Mouse (Mus musculus) embryonic facial prominence, embryonic 15.5 days (tissue): ENCODE data around the gene Piga. TPM values are rescaled to one million over a fixed set of nuclear protein-coding genes. Genes with fewer than 3 reads are reported as not detected.

ENCODE experiments used
- ATAC-seq: fragments of 200-750 bp; cut with Nextera tagmentation; 2 replicates; pipeline ENCODE4 v1.8.0; 2017; ENCODE audit warnings: low read depth, moderate TSS enrichment; ENCODE audit not compliant: insufficient number of reproducible peaks, low FRiP score, low TSS enrichment
- H3K27ac ChIP-seq: fragments of 300-500 bp; sonication (generic); replicated peaks from 2 replicates; pipeline ENCODE4 v1.5.1; 2015; ENCODE audit warnings: mild to moderate bottlenecking, inconsistent platforms
- H3K27me3 ChIP-seq: fragments of 300-500 bp; sonication (generic); 2 replicates; pipeline ENCODE4 v1.6.1; 2015; ENCODE audit warnings: inconsistent platforms
- H3K36me3 ChIP-seq: fragments of 300-500 bp; sonication (generic); 2 replicates; pipeline ENCODE4 v1.6.1; 2015; ENCODE audit warnings: mild to moderate bottlenecking, inconsistent platforms
- H3K4me1 ChIP-seq: fragments of 300-500 bp; sonication (generic); 2 replicates; pipeline ENCODE4 v1.6.1; 2015; ENCODE audit warnings: inconsistent platforms
- H3K4me2 ChIP-seq: fragments of 300-500 bp; sonication (generic); replicated peaks from 2 replicates; pipeline ENCODE4 v1.6.1; 2015; ENCODE audit warnings: mild to moderate bottlenecking, inconsistent platforms
- H3K4me3 ChIP-seq: fragments of 300-500 bp; sonication (generic); replicated peaks from 2 replicates; pipeline ENCODE4 v1.5.1; 2015; ENCODE audit warnings: mild to moderate bottlenecking, inconsistent platforms
- H3K9ac ChIP-seq: fragments of 300-500 bp; sonication (generic); 2 replicates; pipeline ENCODE4 v1.6.1; 2015; ENCODE audit warnings: inconsistent platforms
- H3K9me3 ChIP-seq: fragments of 300-500 bp; sonication (generic); replicated peaks from 2 replicates; pipeline ENCODE4 v1.6.1; 2016; ENCODE audit warnings: inconsistent platforms
- WGBS: fragments of 180-500 bp; shearing (Covaris S2); methylation state at CpG from one replicate; pipeline ENCODE4 v1.1.7; 2015; 5-methylcytosine and 5-hydroxymethylcytosine counted together
- polyA plus RNA-seq: library from polyadenylated mRNA; unstranded; fragments of >200 nt; fragmentation: Nextera tagmentation; extraction: Ambion mirVana; gene quantifications from 2 replicates; pipeline ENCODE4 v1.2.1, GENCODE M21; 2015

Piga gene
- polyA plus RNA-seq, 1 experiment from 2014 or later, result 12.7 TPM

DNA sequence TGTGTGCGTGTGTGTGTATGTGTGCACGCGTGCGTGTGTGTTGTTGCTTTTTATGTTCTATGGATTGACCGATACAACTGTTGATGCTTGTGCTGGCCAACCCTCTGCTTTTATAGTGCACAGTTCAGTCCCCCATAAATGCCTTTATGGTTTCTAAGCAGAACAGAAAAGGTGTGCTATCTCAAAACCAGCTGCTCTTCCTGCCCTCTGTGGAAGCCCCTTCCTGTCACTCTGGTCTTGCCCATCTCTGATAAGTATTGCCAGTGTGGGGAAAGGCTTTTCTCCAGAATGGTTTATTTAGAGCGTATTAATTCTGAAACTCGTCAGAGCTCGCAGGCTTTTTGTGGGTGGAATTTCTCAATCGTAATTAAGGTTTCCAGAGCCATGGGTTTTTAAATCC, 13.1 kb downstream of the Piga start:
- H3K4me2 ChIP-seq, result no peak overlapping the region
- no peaks in the 10 kb centered on the region for H3K9me3 ChIP-seq
- no peaks in the 10 kb centered on the region for H3K27me3 ChIP-seq
- 91% methylated on average over 9 of the region's 9 CpGs for WGBS
- ATAC-seq, result no peak
- no peak overlapping the region for H3K4me3 ChIP-seq
- H3K27ac ChIP-seq, result no peak overlapping the region
- no peaks in the 10 kb centered on the region for H3K4me1 ChIP-seq
- peaks cover 8% of the 10 kb centered on the region; the same call in 1 of the 2 replicates for H3K36me3 ChIP-seq
- no peak overlapping the region for H3K9ac ChIP-seq

DNA sequence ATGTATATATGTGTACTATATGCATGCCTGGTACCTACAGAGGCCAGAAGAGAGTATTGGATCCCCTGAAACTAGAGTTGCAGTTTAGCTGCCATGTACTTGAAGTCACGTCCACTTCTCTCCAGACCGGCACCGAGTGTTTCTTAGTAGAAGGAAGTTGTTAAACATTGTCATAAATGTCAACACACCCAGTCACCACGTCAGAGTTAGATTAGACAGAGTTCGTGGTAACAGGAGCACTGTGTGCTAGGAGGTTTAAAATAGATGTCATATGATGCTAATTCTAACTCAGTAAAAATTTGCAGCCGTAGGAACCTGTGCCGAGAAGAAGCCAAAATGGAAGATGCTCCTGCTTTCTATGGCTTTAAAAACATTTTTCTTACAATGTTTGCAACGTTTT, 17.1 kb downstream of the Piga start, which contains the start of gene Asb11:
Asb11 (plus strand) TSS at position 286 of the 400 bp plus-strand sequence.
- WGBS, result 60% methylated on average over 8 of the region's 8 CpGs
- ATAC-seq, result no peak
- Histone ChIP-seq H3K4me1 (no peaks in the 10 kb centered on the region), H3K36me3 (peaks cover 3% of the 10 kb centered on the region; the same call in 1 of the 2 replicates), H3K27me3 (no peaks in the 10 kb centered on the region), H3K27ac (no peak within 1 kb of the TSS), H3K9me3 (no peaks in the 10 kb centered on the region), H3K4me3 (no peak within 1 kb of the TSS), H3K4me2 (no peak within 1 kb of the TSS), H3K9ac (no peak within 1 kb of the TSS)

DNA sequence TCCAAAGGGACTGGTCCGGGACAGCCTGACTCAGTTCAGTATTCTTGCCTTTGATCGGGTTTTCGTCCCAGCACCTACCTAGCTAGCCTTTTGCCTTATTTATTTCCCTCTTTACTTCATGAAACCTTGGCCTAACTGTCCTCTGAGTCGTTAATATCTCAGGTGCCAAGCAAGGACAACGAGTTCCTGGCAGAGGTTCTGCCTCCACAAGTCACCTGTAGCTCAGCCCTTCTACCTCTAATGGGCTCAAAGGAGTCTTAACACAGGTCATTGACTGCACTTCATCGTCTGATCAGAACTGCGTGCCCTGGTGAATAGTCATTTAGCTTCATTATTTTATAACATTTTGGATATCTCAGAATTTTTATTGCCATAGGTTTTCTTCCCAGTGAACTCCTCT, 19.9 kb downstream of the Piga start:
- Histone ChIP-seq H3K27ac (no peak overlapping the region), H3K4me3 (no peak overlapping the region), H3K4me1 (no peaks in the 10 kb centered on the region), H3K4me2 (no peak overlapping the region), H3K9me3 (no peaks in the 10 kb centered on the region), H3K36me3 (no peaks in the 10 kb centered on the region), H3K9ac (no peak overlapping the region), H3K27me3 (no peaks in the 10 kb centered on the region)
- ATAC-seq, result no peak
- WGBS, result 86% methylated on average over 7 of the region's 7 CpGs

DNA sequence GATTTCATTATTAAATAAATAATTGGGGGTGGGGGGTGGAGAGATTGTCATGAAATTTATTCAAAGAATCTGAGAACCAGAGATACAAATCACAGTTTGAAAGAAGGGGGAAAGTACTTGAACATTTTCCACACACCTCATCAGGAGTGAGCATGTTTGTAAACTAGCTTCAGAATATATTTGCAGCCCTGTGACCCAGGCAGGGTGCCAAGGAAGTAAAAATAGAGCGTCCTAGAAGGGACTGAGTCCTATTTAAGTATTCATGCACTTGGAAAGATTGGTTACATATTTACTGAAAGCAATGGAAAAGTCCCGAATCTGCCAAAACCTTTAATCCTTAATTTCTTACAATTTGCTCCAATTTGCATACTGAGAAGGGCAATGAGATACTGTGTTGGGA, 20.6 kb downstream of the Piga start:
- no peaks in the 10 kb centered on the region for H3K9me3 ChIP-seq
- ATAC-seq, result no peak
- WGBS, result 45% methylated on average over 2 of the region's 2 CpGs
- H3K27me3 ChIP-seq, result no peaks in the 10 kb centered on the region
- H3K4me3 ChIP-seq, result no peak overlapping the region
- H3K4me2 ChIP-seq, result no peak overlapping the region
- H3K4me1 ChIP-seq, result no peaks in the 10 kb centered on the region
- no peak overlapping the region for H3K9ac ChIP-seq
- no peak overlapping the region for H3K27ac ChIP-seq
- H3K36me3 ChIP-seq, result no peaks in the 10 kb centered on the region

DNA sequence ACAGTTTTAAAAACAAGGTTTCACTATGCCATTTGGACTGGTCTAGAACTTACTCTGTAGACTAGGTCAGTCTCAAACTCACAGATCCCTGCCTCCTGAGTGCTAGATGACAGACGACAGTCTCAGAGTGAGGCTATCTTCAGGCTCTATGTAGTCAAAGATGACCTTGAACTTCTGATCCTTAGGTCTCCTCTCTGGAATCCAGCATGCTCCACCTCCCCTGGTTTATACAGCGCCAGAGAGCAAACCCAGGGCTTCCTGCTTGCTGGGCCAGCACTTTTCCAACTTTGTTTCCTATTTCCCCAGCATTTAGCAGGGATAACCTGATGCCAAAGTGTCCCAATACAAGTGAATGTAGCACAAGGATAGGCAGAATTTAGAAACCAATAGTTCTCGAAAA, 21.1 kb downstream of the Piga start:
- Histone ChIP-seq H3K27me3 (no peaks in the 10 kb centered on the region), H3K27ac (no peak overlapping the region), H3K9me3 (no peaks in the 10 kb centered on the region), H3K9ac (no peak overlapping the region), H3K4me1 (no peaks in the 10 kb centered on the region), H3K4me3 (no peak overlapping the region), H3K4me2 (no peak overlapping the region), H3K36me3 (no peaks in the 10 kb centered on the region)
- WGBS, result 69% methylated on average over 3 of the region's 3 CpGs
- ATAC-seq, result no peak

DNA sequence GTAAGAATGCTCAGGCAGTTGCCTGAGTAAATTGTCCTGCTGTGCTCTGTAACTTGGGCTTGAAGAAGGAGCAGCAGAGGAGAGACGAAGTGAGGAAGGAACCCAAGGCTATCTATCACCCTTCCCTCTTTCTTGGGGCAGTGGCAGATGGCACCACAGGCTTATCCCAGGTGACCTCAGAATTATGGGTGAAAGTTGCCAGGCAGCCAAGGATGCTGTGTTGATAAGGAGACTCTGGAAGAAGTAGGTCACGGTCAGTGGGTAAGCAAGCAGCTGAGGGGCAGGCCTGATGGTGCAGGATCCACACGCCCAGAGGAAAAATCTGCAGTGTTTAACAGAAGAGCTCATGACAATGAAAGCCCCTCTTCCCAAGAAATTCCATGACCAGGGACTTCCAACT, 21.7 kb downstream of the Piga start:
- no peak for ATAC-seq
- Histone ChIP-seq H3K9ac (no peak overlapping the region), H3K4me2 (no peak overlapping the region), H3K36me3 (no peaks in the 10 kb centered on the region), H3K9me3 (no peaks in the 10 kb centered on the region), H3K4me1 (no peaks in the 10 kb centered on the region), H3K27ac (no peak overlapping the region), H3K27me3 (no peaks in the 10 kb centered on the region), H3K4me3 (no peak overlapping the region)
- WGBS, result 78% methylated on average over 3 of the region's 3 CpGs

DNA sequence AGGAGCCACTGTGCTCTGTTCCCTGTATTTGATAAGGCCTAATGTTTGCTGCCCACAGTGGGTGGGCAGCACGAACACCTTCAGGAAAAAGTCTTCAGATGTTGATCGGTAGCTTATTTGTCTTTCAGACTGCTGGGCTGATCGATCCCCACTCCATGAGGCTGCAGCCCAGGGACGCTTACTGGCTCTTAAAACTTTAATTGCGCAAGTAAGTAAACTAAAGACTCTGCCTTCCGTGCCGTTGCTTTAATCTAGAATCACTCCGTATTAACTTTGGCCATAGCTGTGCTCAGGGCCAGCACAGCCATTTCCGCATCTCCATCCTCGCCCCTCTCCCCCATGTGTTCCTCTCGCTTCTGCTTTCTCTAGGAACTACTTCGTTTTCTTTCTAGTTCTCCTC, 26.0 kb downstream of the Piga start:
- WGBS, result 94% methylated on average over 12 of the region's 12 CpGs
- Histone ChIP-seq H3K4me1 (no peaks in the 10 kb centered on the region), H3K36me3 (no peaks in the 10 kb centered on the region), H3K4me2 (no peak overlapping the region), H3K9me3 (no peaks in the 10 kb centered on the region), H3K4me3 (no peak overlapping the region), H3K9ac (no peak overlapping the region), H3K27ac (no peak overlapping the region), H3K27me3 (no peaks in the 10 kb centered on the region)
- no peak for ATAC-seq

DNA sequence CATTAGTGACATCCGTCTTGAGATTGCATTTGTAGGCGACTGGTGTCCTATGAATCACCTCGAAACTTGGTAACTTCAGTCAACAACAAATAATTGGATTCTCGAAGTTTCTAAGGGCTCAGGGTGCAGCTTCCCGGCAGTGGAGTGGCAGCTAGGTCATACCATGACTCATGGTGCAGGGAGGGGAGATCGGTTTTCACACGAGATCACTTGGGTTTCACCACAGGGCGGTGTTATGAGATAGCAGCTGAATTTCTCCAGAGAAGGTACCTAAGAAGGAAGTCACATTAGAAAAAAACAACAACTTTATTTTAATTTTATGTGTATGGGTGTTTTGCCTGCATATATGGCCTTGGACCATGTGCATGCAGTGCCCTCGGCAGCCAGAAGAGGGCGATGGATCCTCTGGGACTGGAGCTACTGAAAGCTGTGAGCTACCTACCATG, 26.5 kb downstream of the Piga start:
- no peak overlapping the region for H3K9ac ChIP-seq
- H3K27ac ChIP-seq, result no peak overlapping the region
- no peak overlapping the region for H3K4me2 ChIP-seq
- no peak for ATAC-seq
- no peaks in the 10 kb centered on the region for H3K4me1 ChIP-seq
- H3K36me3 ChIP-seq, result no peaks in the 10 kb centered on the region
- H3K4me3 ChIP-seq, result no peak overlapping the region
- H3K27me3 ChIP-seq, result no peaks in the 10 kb centered on the region
- H3K9me3 ChIP-seq, result no peaks in the 10 kb centered on the region
- WGBS, result 79% methylated on average over 10 of the region's 10 CpGs

DNA sequence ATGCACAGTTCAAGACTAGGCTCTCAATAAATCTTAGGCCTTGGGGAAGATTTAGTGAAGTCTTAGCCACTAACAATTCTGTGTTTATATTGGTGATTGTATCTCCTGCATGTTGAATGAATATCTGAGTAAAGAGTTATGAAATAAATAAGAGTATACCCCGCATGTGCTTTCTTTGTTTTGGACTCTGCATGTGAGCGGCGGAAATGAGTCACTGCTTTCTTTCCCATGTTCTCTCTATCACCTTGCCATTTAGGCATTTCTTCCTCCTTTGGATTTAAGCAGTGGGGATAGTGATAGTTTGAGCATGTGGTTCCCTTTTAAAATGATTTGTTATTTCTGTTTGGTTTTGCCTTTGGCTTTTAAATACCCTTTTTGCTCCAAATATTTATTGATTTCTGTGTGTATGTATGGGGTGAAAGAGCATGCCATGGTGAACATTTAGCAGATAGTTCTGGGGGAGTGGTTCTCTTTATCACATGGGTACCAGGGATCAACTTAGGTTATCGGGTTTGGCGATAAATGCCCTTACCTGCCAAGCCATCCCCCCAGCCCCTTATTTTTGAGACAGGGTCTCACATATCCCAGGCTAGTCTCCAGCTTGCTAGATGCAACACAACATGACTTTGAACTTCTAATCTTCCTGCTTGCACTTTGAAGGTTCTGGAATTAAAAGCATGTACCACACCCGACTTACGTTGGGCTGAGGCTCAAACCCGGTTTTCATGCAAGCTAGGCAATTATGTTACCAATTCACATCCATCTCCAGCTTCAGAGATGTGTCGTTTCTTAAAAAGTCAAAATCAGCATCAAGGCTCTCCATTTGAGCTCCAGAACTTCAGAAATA, 27.5 kb downstream of the Piga start:
- Histone ChIP-seq H3K27me3 (no peaks in the 10 kb centered on the region), H3K9ac (no peak overlapping the region), H3K4me3 (no peak overlapping the region), H3K27ac (no peak overlapping the region), H3K4me1 (no peaks in the 10 kb centered on the region), H3K4me2 (no peak overlapping the region), H3K36me3 (no peaks in the 10 kb centered on the region), H3K9me3 (no peaks in the 10 kb centered on the region)
- no peak for ATAC-seq
- WGBS, result 81% methylated on average over 9 of the region's 9 CpGs

DNA sequence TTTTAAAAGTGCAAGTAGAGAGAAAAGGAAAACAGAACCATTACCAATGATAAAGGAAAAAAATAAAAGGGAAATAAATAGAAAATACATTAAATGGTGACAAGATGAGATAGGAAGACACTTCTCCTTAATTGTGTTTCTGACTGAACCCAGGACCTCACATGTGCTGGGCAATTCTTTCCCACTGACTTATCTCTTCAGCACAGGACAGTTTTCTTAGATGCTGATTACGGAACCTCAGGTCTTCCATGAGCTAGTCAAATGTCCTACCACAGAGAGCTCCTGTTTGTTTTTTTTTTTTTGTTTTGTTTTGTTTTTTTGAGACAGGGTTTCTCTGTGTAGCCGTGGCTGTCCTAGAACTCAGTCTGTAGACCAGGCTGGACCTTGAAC, 28.1 kb downstream of the Piga start:
- Histone ChIP-seq H3K4me3 (no peak overlapping the region), H3K9ac (no peak overlapping the region), H3K27me3 (no peaks in the 10 kb centered on the region), H3K36me3 (no peaks in the 10 kb centered on the region), H3K4me2 (no peak overlapping the region), H3K27ac (no peak overlapping the region), H3K4me1 (no peaks in the 10 kb centered on the region), H3K9me3 (no peaks in the 10 kb centered on the region)
- 85% methylated on average over 2 of the region's 2 CpGs for WGBS
- no peak for ATAC-seq

DNA sequence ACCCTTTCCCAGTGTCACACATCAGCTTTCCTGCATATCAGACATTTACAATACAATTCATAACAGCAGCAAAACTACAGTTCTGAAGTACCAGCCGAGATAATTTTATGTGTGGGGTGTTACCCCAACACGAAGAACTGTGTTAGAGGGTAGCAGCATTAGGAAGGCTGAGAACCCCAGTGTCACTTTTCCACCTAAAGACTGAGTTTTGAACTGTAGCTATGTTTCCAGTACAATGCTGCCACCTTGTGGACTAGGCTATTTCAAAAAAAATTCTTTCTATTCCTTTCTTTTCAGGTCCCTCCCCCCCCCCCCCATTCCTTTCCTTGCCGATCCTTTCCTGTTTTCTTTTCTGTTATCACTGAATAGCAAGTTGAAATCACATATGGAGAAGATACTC, 29.6 kb downstream of the Piga start:
- Histone ChIP-seq H3K36me3 (no peaks in the 10 kb centered on the region), H3K4me1 (no peaks in the 10 kb centered on the region), H3K4me3 (no peak overlapping the region), H3K27me3 (no peaks in the 10 kb centered on the region), H3K27ac (no peak overlapping the region), H3K4me2 (no peak overlapping the region), H3K9ac (no peak overlapping the region), H3K9me3 (no peaks in the 10 kb centered on the region)
- WGBS, result 33% methylated on average over 3 of the region's 3 CpGs
- no peak for ATAC-seq
